In the genomic region with DNA sequence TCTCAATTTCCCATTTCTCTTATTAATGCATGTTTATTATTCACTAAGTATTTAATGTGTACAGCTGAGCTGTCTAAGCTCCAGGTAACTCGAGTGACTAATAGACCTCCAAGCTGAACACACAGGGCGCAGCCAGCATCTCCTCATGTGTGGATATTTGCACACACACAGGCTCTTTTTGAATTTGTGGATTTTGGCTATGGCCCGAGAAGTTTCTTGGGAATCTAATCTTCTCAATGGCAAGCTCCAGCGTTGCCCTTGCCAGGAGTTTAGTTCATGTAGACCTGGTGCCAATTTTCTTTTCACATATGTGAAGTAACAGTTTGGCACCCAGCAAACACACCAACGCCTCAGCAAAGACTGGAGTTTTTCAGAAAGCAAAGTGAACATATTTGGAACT, we compare ENCODE assay signal across 8 mouse cellular contexts.
DNase-seq lines count a peak whose midpoint lies in the region; ATAC-seq and TF ChIP-seq lines count a peak whose summit lies in the region.
"Had no signal": no experiment of that assay in that cellular context is flagged by ENCODE, and none has a peak within 500 bp of the region (broad histone marks: within the 10 kb centered on the region; RNA-seq: fewer than 3 reads in every experiment).

No protein-coding gene starts in this region.

- no peak overlapping the region for H3K9ac ChIP-seq in hindbrain, postnatal 0 days (replicated peaks; ENCODE audit: low read length)
- H3K9ac ChIP-seq in hindbrain, embryonic 11.5 days (ENCODE audit: low read depth, low read length), result no peak overlapping the region
- H3K9ac ChIP-seq in limb, embryonic 15.5 days, result no peak overlapping the region

- no peaks in the 10 kb centered on the region for H3K27me3 ChIP-seq in hindbrain, postnatal 0 days (ENCODE audit: insufficient read depth, low read length)
- H3K27me3 ChIP-seq in hindbrain, embryonic 11.5 days (ENCODE audit: control insufficient read depth, insufficient read depth, low read length), result no peaks in the 10 kb centered on the region
- no peaks in the 10 kb centered on the region for H3K27me3 ChIP-seq in limb, embryonic 15.5 days

- 42% methylated on average over 5 of the region's 5 CpGs for WGBS in hindbrain, postnatal 0 days
- 92% methylated on average over 5 of the region's 5 CpGs for WGBS in hindbrain, embryonic 11.5 days
- 36% methylated on average over 5 of the region's 5 CpGs for WGBS in limb, embryonic 15.5 days

- no peak overlapping the region for H3K4me3 ChIP-seq in hindbrain, postnatal 0 days (ENCODE audit: low read length)
- H3K4me3 ChIP-seq in hindbrain, embryonic 11.5 days (ENCODE audit: low read depth, low read length), result no peak overlapping the region
- H3K4me3 ChIP-seq in gastrocnemius, adult 2 months, result no peak overlapping the region
- H3K4me3 ChIP-seq in limb, embryonic 15.5 days, result no peak overlapping the region

- H3K4me2 ChIP-seq in hindbrain, postnatal 0 days (ENCODE audit: low read depth, low read length), result no peak overlapping the region
- no peak overlapping the region for H3K4me2 ChIP-seq in hindbrain, embryonic 11.5 days (replicated peaks; ENCODE audit: low read depth, low read length)
- no peak overlapping the region for H3K4me2 ChIP-seq in limb, embryonic 15.5 days

- TF ChIP-seq CTCF in hindbrain, postnatal 0 days (IDR thresholded peaks at IDR 0.05; ENCODE audit: low read depth), result no peak
- TF ChIP-seq CTCF in gastrocnemius, adult 2 months (IDR thresholded peaks at IDR 0.05), result no peak

- intact Hi-C loops in gastrocnemius, adult 2 months (cut with DNase I), result loop anchor here (2.0 kb wide), 2 partner anchors 20 to 108 kb away; no protein-coding TSS in a partner anchor

- DNase-seq in hindbrain, postnatal 0 days (ENCODE audit: low spot score), result peak; percentile 72
- DNase-seq in hindbrain, embryonic 11.5 days (ENCODE audit: low spot score), result no peak
- peak; percentile 27 to 46 for DNase-seq in adrenal gland, postnatal 36 days
- peak; percentile 76 for DNase-seq in gastrocnemius, adult 2 months
- no peak for DNase-seq in kidney, postnatal 10 days
- no peak for DNase-seq in thymus, postnatal 0 days (ENCODE audit: low spot score)
- DNase-seq: cerebellum, adult 11 months had no signal

- H3K27ac ChIP-seq in hindbrain, postnatal 0 days, result no peak overlapping the region
- no peak overlapping the region for H3K27ac ChIP-seq in hindbrain, embryonic 11.5 days (ENCODE audit: low read depth, low read length)
- H3K27ac ChIP-seq in gastrocnemius, adult 2 months, result peak overlapping the region; percentile 89
- H3K27ac ChIP-seq in limb, embryonic 15.5 days, result peak overlapping the region; percentile 79

- H3K4me1 ChIP-seq in hindbrain, postnatal 0 days (ENCODE audit: insufficient read depth, low read length), result no peaks in the 10 kb centered on the region
- peaks cover 2% of the 10 kb centered on the region; the same call in 1 of the 2 replicates for H3K4me1 ChIP-seq in hindbrain, embryonic 11.5 days (replicated peaks; ENCODE audit: control insufficient read depth, insufficient read depth, low read length)
- H3K4me1 ChIP-seq in limb, embryonic 15.5 days, result peaks cover 48% of the 10 kb centered on the region

- no peaks in the 10 kb centered on the region for H3K36me3 ChIP-seq in hindbrain, postnatal 0 days (ENCODE audit: insufficient read depth, low read length)
- H3K36me3 ChIP-seq in hindbrain, embryonic 11.5 days (ENCODE audit: control insufficient read depth, insufficient read depth, low read length), result no peaks in the 10 kb centered on the region
- H3K36me3 ChIP-seq in limb, embryonic 15.5 days, result no peaks in the 10 kb centered on the region

- H3K9me3 ChIP-seq in hindbrain, postnatal 0 days (ENCODE audit: low read length), result no peaks in the 10 kb centered on the region
- no peaks in the 10 kb centered on the region for H3K9me3 ChIP-seq in hindbrain, embryonic 11.5 days (ENCODE audit: control insufficient read depth, low read length)
- no peaks in the 10 kb centered on the region for H3K9me3 ChIP-seq in limb, embryonic 15.5 days

- no peak for ATAC-seq in hindbrain, postnatal 0 days
- no peak for ATAC-seq in hindbrain, embryonic 11.5 days (ENCODE audit: low FRiP score)
- peak; percentile 77 for ATAC-seq in limb, embryonic 15.5 days (ENCODE audit: insufficient number of reproducible peaks, low FRiP score, low TSS enrichment, low read depth)

Comparison
In these comparisons a context has a peak if more than half of its experiments do, and no peak if none do; other contexts are left out.
1. DNase-seq: peak in hindbrain, postnatal 0 days (single experiment), adrenal gland, postnatal 36 days (2 of 2) and gastrocnemius, adult 2 months (single experiment); none in hindbrain, embryonic 11.5 days (single experiment), kidney, postnatal 10 days (single experiment) and thymus, postnatal 0 days (single experiment).
2. H3K27ac ChIP-seq: peak in gastrocnemius, adult 2 months (single experiment) and limb, embryonic 15.5 days (single experiment); none in hindbrain, postnatal 0 days (single experiment) and hindbrain, embryonic 11.5 days (single experiment).